Mouse (Mus musculus) layer of hippocampus, adult 2 months (tissue): ENCODE results near the gene Pde4d. TPM values are rescaled to one million over a fixed set of nuclear protein-coding genes. Genes with fewer than 3 reads are reported as not detected.

Experiments used
- DNase-seq, 2 experiments: peaks; one replicate each; pipeline ENCODE4 v3.0.0; 2022; ENCODE audit warnings: low spot score in 2 of 2
- H3K27ac ChIP-seq: fragments of 200-600 bp; 2 replicates; pipeline ENCODE4 v1.8.1; 2022
- H3K4me3 ChIP-seq: fragments of 200-600 bp; 2 replicates; pipeline ENCODE4 v1.8.1; 2022; ENCODE audit warnings: mild to moderate bottlenecking
- CTCF ChIP-seq: fragments of 200-600 bp; conservative IDR thresholded peaks from 2 replicates; pipeline ENCODE4 v1.8.1; 2022; ENCODE audit warnings: antibody characterized with exemption, mild to moderate bottlenecking, moderate library complexity
- total RNA-seq, 2 experiments: library from RNA; stranded (reverse); gene quantifications; 2 replicates each; pipeline ENCODE4 v1.2.3; 2021

Pde4d gene
- total RNA-seq, 2 experiments from 2014 or later: 72.2 to 73.8 TPM

DNA sequence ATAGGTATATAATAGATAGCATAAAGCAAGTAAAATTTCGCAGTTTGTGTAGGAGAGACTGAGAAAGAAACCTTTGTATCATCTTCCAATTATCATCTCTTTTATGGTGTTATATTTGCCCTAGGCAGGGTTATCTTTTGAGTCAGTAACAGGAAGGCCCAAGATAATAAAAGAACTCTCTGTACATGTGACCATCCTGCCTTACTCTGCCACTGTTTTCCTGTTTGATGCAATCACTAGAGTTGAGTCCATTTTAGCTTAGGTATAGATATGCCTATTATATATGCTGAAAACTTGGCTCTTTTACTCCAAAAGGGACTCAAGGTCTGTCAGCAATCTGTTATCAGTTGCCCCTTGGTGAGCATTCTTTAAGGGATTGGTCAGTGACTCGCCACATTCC, 514.3 kb downstream of the Pde4d start:
- DNase-seq: no peak
- Histone ChIP-seq H3K4me3 (no peak overlapping the region), H3K27ac (no peak overlapping the region)
- no peak for TF ChIP-seq CTCF

- no peak for TF ChIP-seq CTCF
Measured at GRCm38 (mm10) chr13:108981144-108981543, 531.4 kb downstream of the Pde4d start.

GRCm38 (mm10) chr13:108998739-108999138, 549.0 kb downstream of the Pde4d start:
- no peak for DNase-seq
- TF ChIP-seq CTCF: no peak
- H3K4me3 ChIP-seq: no peak overlapping the region
- no peak overlapping the region for H3K27ac ChIP-seq

More at GRCm38 (mm10) chr13:108981144-108981543, 531.4 kb downstream of the Pde4d start:
- H3K27ac ChIP-seq: no peak overlapping the region
- no peak for DNase-seq
- H3K4me3 ChIP-seq: no peak overlapping the region

DNA sequence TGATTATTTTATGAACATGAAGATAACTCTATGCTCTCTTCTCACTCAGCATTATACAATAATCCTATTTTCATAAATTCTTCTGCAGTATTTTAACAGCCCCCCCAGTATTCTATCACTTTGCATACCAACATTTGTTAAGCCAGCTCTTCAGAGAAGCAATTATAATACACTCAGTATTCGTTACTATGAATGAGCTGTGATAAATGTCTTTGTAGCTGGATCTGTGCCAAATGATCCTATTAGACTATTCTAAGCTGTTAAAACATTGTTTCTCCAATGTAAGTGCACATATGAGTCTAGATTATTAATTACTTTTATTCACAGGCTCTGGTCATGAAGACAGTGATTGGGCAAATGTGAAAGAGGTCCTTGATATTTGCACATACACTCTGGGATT, 575.0 kb downstream of the Pde4d start:
- no peak for TF ChIP-seq CTCF
- Histone ChIP-seq H3K27ac (no peak overlapping the region), H3K4me3 (no peak overlapping the region)
- DNase-seq: no peak

DNA sequence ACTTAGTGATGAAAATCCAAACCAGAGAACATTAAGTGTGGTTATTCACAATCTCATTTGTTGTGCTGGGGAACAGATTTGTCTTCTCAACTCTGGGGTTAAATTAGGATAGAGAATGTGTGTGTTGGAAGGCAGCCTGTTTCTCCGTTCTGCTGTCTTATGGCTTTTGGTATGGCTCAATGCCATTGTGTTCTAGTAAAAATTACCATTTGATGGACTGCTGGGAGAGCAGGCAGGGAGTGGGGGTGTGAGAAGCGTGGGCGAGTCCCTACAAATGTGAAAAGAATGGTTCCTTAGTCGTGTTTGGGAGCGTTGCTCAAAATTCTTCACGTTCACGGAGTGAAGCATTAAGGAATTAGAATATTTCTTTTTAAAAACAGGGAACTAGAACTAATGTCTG, 597.4 kb downstream of the Pde4d start:
- TF ChIP-seq CTCF: no peak
- Histone ChIP-seq H3K4me3 (no peak overlapping the region), H3K27ac (no peak overlapping the region)
- peak; percentile 64 to 73 for DNase-seq

DNA sequence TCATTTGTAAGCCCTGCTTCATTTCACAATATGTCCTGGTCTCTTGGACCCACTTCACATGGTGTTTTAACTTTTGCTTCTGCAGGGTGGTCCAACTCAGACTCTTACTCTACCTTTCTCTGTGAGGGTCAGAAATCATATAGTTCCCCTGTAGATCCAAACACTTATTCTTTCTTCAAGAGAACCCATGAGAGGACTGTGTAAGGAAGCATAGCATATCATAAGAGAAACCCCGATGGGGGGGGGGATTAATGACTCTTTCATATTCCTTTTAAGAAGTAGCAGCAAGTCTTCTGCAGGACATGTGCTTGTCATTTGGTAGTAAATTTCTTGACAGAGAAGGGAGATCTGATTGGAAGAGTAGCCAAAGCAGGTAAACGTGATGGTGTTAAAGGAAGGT, 603.1 kb downstream of the Pde4d start:
- peak overlapping the region; percentile 46 for H3K4me3 ChIP-seq
- DNase-seq: no peak

DNA sequence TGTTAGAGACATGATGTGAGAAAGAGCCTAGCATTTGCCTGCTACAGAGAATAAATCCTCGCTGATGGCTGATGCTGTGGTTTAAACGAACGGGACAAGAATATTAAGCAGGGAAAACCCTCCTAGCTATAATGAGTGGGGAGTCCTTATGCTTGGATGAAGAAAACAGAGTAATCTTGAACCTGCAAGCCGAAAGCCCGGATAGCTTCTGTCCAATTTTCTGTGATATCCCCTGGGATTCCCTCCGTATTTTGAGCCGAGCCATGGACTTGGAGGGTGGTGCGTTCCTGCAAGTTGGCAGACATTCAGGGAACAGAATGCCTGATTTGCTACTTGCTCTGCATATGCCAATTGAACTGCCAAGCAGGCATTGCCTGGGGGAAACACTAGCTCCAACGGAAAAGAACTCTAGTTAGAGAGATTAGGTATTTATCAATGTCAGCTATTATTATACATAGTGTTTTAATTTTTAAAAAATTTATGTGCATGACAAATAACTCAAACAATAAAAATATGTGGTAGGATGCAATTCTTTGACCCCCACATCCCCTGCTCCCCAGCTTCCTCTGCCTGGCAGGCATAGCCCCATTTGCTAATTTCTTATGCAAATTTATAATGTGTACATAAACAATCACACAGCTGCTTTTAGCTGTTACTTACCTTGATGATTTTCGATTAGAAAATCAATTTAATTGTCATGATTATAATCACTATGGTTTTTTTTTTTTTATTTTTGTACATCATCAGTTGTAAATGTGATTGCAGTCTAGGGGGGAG, 603.7 kb downstream of the Pde4d start:
- peak; percentile 65 to 84 for DNase-seq
- Histone ChIP-seq H3K4me3 (peak overlapping the region; percentile 46), H3K27ac (peak overlapping the region; percentile 56)
- TF ChIP-seq CTCF: no peak

More for the DNA sequence above, 603.1 kb downstream of the Pde4d start:
- TF ChIP-seq CTCF: no peak
- peak overlapping the region; percentile 56; the same call in 1 of the 2 replicates for H3K27ac ChIP-seq

DNA sequence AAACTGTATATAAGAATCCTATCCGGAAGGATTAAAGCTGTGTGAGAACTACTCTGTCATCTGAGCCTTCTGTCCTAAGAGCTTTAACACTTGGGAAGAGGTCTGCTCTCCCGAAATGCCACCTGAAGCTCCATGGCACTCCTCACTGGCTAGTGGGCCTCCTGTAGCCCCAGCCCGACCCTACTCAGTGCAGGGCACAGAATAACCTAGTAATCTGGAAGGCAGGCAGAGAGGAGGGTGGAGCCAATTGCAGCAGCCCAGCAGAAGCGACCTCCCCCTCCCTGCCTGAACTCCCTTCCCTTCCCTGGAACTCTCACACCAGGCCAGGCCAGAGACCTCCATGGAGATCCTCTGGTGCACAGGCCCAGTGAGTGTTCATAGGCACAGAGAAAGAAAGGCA, 608.3 kb downstream of the Pde4d start:
- no peak overlapping the region for H3K4me3 ChIP-seq
- no peak for TF ChIP-seq CTCF
- DNase-seq: no peak
- no peak overlapping the region for H3K27ac ChIP-seq

DNA sequence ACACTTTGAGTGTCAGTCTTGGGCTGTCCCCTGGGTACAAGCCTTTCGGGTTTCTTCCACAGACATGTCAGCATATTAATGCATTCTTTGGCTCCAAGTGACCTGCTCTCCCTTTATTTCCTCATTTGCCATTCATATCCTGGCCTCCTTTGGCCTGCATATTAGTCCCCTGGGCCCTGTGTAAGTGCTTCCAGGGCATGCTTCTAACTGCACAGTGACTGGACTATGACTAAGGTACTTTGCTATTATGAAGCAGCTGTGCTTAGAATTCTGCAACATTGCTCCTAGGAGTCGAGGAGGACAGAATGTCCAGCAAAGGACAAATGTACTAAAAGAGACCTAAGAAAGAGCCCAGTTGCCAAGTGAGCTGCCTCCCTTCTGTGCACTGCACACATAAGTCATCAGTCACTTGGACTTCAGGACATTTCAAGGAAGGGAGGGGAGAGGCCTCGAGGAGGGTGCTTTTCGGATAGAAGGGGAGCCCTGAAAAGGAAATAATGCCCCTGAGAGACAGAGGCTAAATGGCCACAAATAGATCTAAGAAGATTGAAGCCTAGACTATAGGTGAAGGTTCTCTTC, 616.9 kb downstream of the Pde4d start:
- TF ChIP-seq CTCF: no peak
- no peak overlapping the region for H3K4me3 ChIP-seq
- no peak overlapping the region for H3K27ac ChIP-seq
- DNase-seq: no peak

- Histone ChIP-seq H3K27ac (no peak overlapping the region), H3K4me3 (no peak overlapping the region)
- TF ChIP-seq CTCF: no peak
- DNase-seq: no peak
Measured at GRCm38 (mm10) chr13:109068258-109069219, 618.8 kb downstream of the Pde4d start.

DNA sequence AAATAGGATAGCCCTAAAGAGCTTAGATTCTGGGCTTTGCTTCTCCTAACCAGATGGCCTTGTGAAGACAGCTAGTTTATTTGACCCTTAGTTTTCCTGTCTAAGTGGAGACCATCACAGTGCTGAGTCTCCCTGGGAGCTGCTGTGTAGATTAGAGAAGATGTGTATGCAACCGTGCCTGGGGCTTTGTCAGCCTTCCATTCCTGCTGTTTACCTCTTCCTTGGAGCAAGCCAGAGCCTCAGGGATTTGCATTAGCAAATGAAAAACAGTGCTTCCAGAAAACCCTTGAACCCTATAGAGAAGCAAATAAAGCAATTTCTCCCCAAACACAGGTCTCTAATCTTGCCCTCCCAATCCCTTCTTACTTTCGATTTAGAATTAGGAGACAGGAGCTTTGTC, 623.6 kb downstream of the Pde4d start:
- no peak for TF ChIP-seq CTCF
- Histone ChIP-seq H3K4me3 (no peak overlapping the region), H3K27ac (no peak overlapping the region)
- DNase-seq: no peak

GRCm38 (mm10) chr13:109074078-109074477, 624.3 kb downstream of the Pde4d start:
- no peak for TF ChIP-seq CTCF
- H3K27ac ChIP-seq: no peak overlapping the region
- no peak for DNase-seq
- H3K4me3 ChIP-seq: no peak overlapping the region

DNA sequence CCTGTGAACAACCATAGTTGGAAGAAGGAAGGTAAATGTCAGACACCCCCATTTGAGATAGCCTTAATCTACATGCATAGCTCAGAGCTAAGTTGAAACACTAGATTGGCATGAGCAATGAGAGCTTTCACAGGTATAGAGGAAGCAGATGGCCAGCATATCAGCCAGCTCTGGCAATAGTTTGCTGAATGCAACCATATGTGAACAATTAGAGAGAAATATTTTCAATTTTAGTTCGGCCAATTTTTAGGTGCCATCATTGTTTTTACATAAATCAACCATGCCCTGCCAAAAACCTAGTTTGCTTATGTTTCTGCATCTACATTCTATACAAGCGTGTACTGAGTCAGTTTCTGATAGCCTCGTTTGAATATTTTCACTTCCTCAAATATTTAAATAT, 642.9 kb downstream of the Pde4d start:
- DNase-seq: peak in 1 of 2 experiments; percentile 3
- Histone ChIP-seq H3K4me3 (no peak overlapping the region), H3K27ac (no peak overlapping the region)
- no peak for TF ChIP-seq CTCF
